Mouse (Mus musculus): ENCODE measurements at regions not wholly inside any gene's neighbourhood (a gene's known extent, or its start where the extent isn't known, plus 50 kb on each side); places are given as distances from the start of the nearest gene placed in this dataset.

GRCm38 (mm10) chr16:60941767-60942166 is 336.4 kb upstream of the Epha6 start:
- peak; percentile 22 for DNase-seq (ENCODE audit: extremely low read depth, low read depth)
